Mouse (Mus musculus): Measurements from ENCODE around the gene Dcpp3. TPM values are rescaled to one million over a fixed set of nuclear protein-coding genes. Genes with fewer than 3 reads are reported as not detected.
"Not testable (repeated sequence)": the region's sequence is repeated elsewhere in the genome, so short reads cannot be mapped to it uniquely, and the experiment has no call there.

The Dcpp3 gene
- polyA plus RNA-seq, 1 experiment = not detected

- no peaks in the 10 kb centered on the region for H3K4me1 ChIP-seq (ENCODE audit: control insufficient read depth, insufficient read depth, low read length)
Measured at GRCm38 (mm10) chr17:23931157-23931556, 13.9 kb downstream of the Dcpp3 start.

GRCm38 (mm10) chr17:23941372-23941771 is 24.1 kb downstream of the Dcpp3 start, which contains the start of gene Sbp:
TSS of gene Sbp (plus strand) at chr17:23941672.
- H3K4me1 ChIP-seq (ENCODE audit: control insufficient read depth, insufficient read depth, low read length) = no peaks in the 10 kb centered on the region
- H3K27ac ChIP-seq (ENCODE audit: insufficient read depth, low read depth, low read length) = no peak within 1 kb of the TSS
- TF ChIP-seq CTCF (IDR thresholded peaks at IDR 0.05; ENCODE audit: insufficient read depth, low read depth, low read length) (no peak), POLR2A (IDR thresholded peaks at IDR 0.05; ENCODE audit: insufficient read depth, low read depth, low read length) (no peak)

More at GRCm38 (mm10) chr17:23931157-23931556, 13.9 kb downstream of the Dcpp3 start:
- TF ChIP-seq CTCF (IDR thresholded peaks at IDR 0.05; ENCODE audit: insufficient read depth, low read depth, low read length) (no peak), POLR2A (IDR thresholded peaks at IDR 0.05; ENCODE audit: insufficient read depth, low read depth, low read length) (no peak)
- no peak overlapping the region for H3K27ac ChIP-seq (ENCODE audit: insufficient read depth, low read depth, low read length)
- no peak overlapping the region for H3K4me3 ChIP-seq (ENCODE audit: insufficient read depth, low read depth, low read length)
- WGBS = 92% methylated on average over 5 of the region's 5 CpGs

DNA sequence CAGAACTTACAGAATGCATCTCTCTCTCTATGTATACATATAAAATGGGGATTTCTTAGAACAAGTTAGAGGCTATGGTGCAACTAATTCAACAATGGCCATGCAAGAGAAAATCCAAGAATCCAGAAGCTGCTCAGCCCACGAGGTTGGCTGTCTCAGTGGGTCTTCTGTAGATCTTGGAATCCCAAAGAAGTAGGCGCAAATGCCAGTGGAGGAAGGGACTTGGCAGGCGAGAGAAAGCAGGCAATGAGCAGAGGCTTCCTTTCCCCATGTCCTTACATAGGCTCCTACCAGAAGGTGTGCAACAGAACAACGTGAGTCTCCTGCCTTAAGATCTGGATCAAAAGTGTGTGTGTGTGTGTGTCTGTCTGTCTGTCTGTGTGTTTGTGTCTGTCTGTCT is 30.2 kb downstream of the Dcpp3 start:
- not testable (repeated sequence) for H3K27ac ChIP-seq (ENCODE audit: insufficient read depth, low read depth, low read length); H3K4me3 ChIP-seq (ENCODE audit: insufficient read depth, low read depth, low read length); H3K4me1 ChIP-seq (ENCODE audit: control insufficient read depth, insufficient read depth, low read length)
- 74% methylated on average over 4 of the region's 4 CpGs for WGBS

More at GRCm38 (mm10) chr17:23941372-23941771, 24.1 kb downstream of the Dcpp3 start, which contains the start of gene Sbp:
- H3K4me3 ChIP-seq (ENCODE audit: insufficient read depth, low read depth, low read length) = no peak within 1 kb of the TSS

GRCm38 (mm10) chr17:23949068-23949467 is 31.8 kb downstream of the Dcpp3 start:
- H3K4me3 ChIP-seq (ENCODE audit: insufficient read depth, low read depth, low read length) = no peak overlapping the region
- H3K4me1 ChIP-seq (ENCODE audit: control insufficient read depth, insufficient read depth, low read length) = no peaks in the 10 kb centered on the region
- no peak overlapping the region for H3K27ac ChIP-seq (ENCODE audit: insufficient read depth, low read depth, low read length)
- TF ChIP-seq CTCF (IDR thresholded peaks at IDR 0.05; ENCODE audit: insufficient read depth, low read depth, low read length) = no peak
- 83% methylated on average over 2 of the region's 2 CpGs for WGBS

DNA sequence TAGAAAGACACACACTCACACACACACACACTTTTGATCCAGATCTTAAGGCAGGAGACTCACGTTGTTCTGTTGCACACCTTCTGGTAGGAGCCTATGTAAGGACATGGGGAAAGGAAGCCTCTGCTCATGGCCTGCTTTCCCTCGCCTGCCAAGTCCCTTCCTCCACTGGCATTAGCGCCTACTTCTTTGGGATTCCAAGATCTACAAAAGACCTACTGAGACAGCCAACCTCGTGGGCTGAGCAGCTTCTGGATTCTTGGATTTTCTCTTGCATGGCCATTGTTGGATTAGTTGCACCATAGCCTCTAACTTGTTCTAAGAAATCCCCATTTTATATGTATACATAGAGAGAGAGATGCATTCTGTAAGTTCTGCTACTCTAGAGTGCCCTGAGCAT is 33.6 kb downstream of the Dcpp3 start:
- H3K27ac ChIP-seq (ENCODE audit: insufficient read depth, low read depth, low read length); H3K4me1 ChIP-seq (ENCODE audit: control insufficient read depth, insufficient read depth, low read length); H3K4me3 ChIP-seq (ENCODE audit: insufficient read depth, low read depth, low read length): not testable (repeated sequence)
- 63% methylated on average over 4 of the region's 4 CpGs for WGBS

DNA sequence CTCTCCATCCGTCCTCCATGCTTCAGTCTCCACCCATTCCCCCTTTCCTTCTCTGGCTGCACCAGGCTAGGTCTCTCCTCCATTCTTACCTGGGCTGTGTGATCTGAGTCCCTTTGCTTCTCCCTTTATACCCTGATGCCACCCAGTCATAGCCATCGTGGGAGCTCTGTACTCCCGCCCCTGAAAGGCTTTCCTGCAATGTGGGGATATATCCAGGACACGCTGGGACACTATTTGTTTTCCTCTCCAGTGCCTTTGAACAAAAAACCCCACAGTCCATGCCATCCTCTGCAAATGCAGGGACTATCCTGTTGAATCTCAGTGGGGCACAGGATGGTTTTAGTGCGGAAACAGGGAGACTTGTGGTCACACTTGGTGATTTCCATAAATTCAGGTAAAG is 37.9 kb downstream of the Dcpp3 start, which contains the start of gene Sbpl:
TSS of gene Sbpl (minus strand) at position 101 of the 400 bp plus-strand sequence.
- no peak within 1 kb of the TSS for H3K4me3 ChIP-seq (ENCODE audit: insufficient read depth, low read depth, low read length)
- no peak within 1 kb of the TSS for H3K27ac ChIP-seq (ENCODE audit: insufficient read depth, low read depth, low read length)
- 82% methylated on average over 5 of the region's 5 CpGs for WGBS
- H3K4me1 ChIP-seq (ENCODE audit: control insufficient read depth, insufficient read depth, low read length) = no peaks in the 10 kb centered on the region
- TF ChIP-seq POLR2A (IDR thresholded peaks at IDR 0.05; ENCODE audit: insufficient read depth, low read depth, low read length) = no peak
- TF ChIP-seq CTCF (IDR thresholded peaks at IDR 0.05; ENCODE audit: insufficient read depth, low read depth, low read length) = no peak

- TF ChIP-seq POLR2A (IDR thresholded peaks at IDR 0.05; ENCODE audit: insufficient read depth, low read depth, low read length) (no peak), CTCF (IDR thresholded peaks at IDR 0.05; ENCODE audit: insufficient read depth, low read depth, low read length) (no peak)
- H3K4me1 ChIP-seq (ENCODE audit: control insufficient read depth, insufficient read depth, low read length) = no peaks in the 10 kb centered on the region
- H3K27ac ChIP-seq (ENCODE audit: insufficient read depth, low read depth, low read length) = no peak overlapping the region
- 39% methylated on average over 3 of the region's 3 CpGs for WGBS
- H3K4me3 ChIP-seq (ENCODE audit: insufficient read depth, low read depth, low read length) = no peak overlapping the region
Measured at GRCm38 (mm10) chr17:23960084-23960738, 43.0 kb downstream of the Dcpp3 start.

GRCm38 (mm10) chr17:23961573-23962122 is 44.4 kb downstream of the Dcpp3 start:
- H3K27ac ChIP-seq (ENCODE audit: insufficient read depth, low read depth, low read length) = no peak overlapping the region
- peaks cover 3% of the 10 kb centered on the region; the same call in 1 of the 2 replicates for H3K4me1 ChIP-seq (ENCODE audit: control insufficient read depth, insufficient read depth, low read length)
- TF ChIP-seq CTCF (IDR thresholded peaks at IDR 0.05; ENCODE audit: insufficient read depth, low read depth, low read length) (no peak), POLR2A (IDR thresholded peaks at IDR 0.05; ENCODE audit: insufficient read depth, low read depth, low read length) (no peak)
- no peak overlapping the region for H3K4me3 ChIP-seq (ENCODE audit: insufficient read depth, low read depth, low read length)
- WGBS = 32% methylated on average over 4 of the region's 4 CpGs

- Histone ChIP-seq H3K4me3 (ENCODE audit: insufficient read depth, low read depth, low read length) (no peak overlapping the region), H3K27ac (ENCODE audit: insufficient read depth, low read depth, low read length) (no peak overlapping the region), H3K4me1 (ENCODE audit: control insufficient read depth, insufficient read depth, low read length) (peaks cover 3% of the 10 kb centered on the region; the same call in 1 of the 2 replicates)
- TF ChIP-seq POLR2A (IDR thresholded peaks at IDR 0.05; ENCODE audit: insufficient read depth, low read depth, low read length) (no peak), CTCF (IDR thresholded peaks at IDR 0.05; ENCODE audit: insufficient read depth, low read depth, low read length) (no peak)
- WGBS = 45% methylated on average over 6 of the region's 6 CpGs
Measured at GRCm38 (mm10) chr17:23965805-23966425, 48.7 kb downstream of the Dcpp3 start.
